Mouse (Mus musculus) myocyte (in vitro differentiated cells): ENCODE measurements around the gene Fgd3.

Source experiments
- CEBPB ChIP-seq: IDR thresholded peaks from 2 replicates; pipeline ENCODE4 v1.6.1; 2011; ENCODE audit warnings: mild to moderate bottlenecking, moderate library complexity; ENCODE audit not compliant: poor library complexity, insufficient read depth, severe bottlenecking
- MAX ChIP-seq: IDR thresholded peaks from one replicate; pipeline ENCODE4 v1.6.1; 2011; ENCODE audit warnings: low read depth, mild to moderate bottlenecking, control low read depth
- MYOG ChIP-seq, 3 experiments: IDR thresholded peaks; one replicate each; pipeline ENCODE4 v1.6.1; 2011; ENCODE audit warnings: control low read depth in 2 of 3, low read depth in 2 of 3, mild to moderate bottlenecking in 2 of 3; ENCODE audit not compliant: insufficient read length in 2 of 3, control insufficient read depth in 1 of 3, insufficient read depth in 1 of 3
- POLR2A ChIP-seq: IDR thresholded peaks from one replicate; pipeline ENCODE4 v1.6.1; 2011; ENCODE audit warnings: low read depth, mild to moderate bottlenecking, control low read depth, moderate library complexity; ENCODE audit not compliant: insufficient read length
- SRF ChIP-seq: IDR thresholded peaks from one replicate; pipeline ENCODE4 v1.6.1; 2011; ENCODE audit warnings: low read depth; ENCODE audit not compliant: control insufficient read depth, insufficient read length
- TCF12 ChIP-seq: IDR thresholded peaks from one replicate; pipeline ENCODE4 v1.6.1; 2011; ENCODE audit warnings: mild to moderate bottlenecking, control low read depth; ENCODE audit not compliant: poor library complexity, insufficient read depth, severe bottlenecking
- TCF3 ChIP-seq: IDR thresholded peaks from one replicate; pipeline ENCODE4 v1.6.1; 2011; ENCODE audit warnings: low read depth, control low read depth; ENCODE audit not compliant: insufficient read length
- USF1 ChIP-seq: IDR thresholded peaks from one replicate; pipeline ENCODE4 v1.6.1; 2011; ENCODE audit warnings: low read depth, mild to moderate bottlenecking, control low read depth, moderate library complexity

DNA sequence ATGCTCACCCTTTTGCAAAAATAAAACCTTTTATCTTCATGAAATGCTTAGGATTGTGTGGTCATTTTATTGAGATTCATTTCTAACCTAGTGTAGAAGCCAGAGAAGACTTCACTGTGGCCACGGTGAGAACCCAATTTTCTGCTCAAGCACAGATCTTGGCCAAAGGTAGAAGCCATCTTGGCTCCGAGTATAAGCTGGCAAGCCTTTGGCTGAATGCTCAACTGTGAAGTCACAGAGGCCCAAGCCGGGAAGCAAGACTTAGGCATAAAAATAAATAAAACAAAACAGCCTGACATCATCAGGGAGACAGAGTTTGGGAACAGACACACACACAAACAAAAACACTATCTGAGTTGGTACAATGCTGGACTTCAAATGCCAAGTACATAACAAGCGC, 8.0 kb upstream of the Fgd3 start:
- no peak for TF ChIP-seq SRF
- TF ChIP-seq POLR2A = no peak
- TF ChIP-seq CEBPB = no peak
- TF ChIP-seq MAX = no peak
- TF ChIP-seq TCF12 = no peak
- TF ChIP-seq MYOG (IDR thresholded peaks at IDR 0.05; ENCODE audit: control insufficient read depth in 1 of 3, insufficient read depth in 1 of 3, insufficient read length in 2 of 3, low read depth in 2 of 3) = no peak
- TF ChIP-seq TCF3 = no peak
- TF ChIP-seq USF1 = no peak
